Mouse (Mus musculus) E14TG2a.4 (cell line): ENCODE results near the gene Hoxb3.

ENCODE experiments used
- CTCF ChIP-seq: conservative IDR thresholded peaks from 2 replicates; pipeline ENCODE4 v1.5.1; 2014; ENCODE audit warnings: low read length
- NANOG ChIP-seq: IDR thresholded peaks from 2 replicates; pipeline ENCODE4 v1.6.1; 2014; ENCODE audit warnings: borderline replicate concordance, low read length, mixed read lengths
- POU5F1 ChIP-seq: IDR thresholded peaks from 2 replicates; pipeline ENCODE4 v1.6.1; 2014; ENCODE audit warnings: low read length, borderline replicate concordance

DNA sequence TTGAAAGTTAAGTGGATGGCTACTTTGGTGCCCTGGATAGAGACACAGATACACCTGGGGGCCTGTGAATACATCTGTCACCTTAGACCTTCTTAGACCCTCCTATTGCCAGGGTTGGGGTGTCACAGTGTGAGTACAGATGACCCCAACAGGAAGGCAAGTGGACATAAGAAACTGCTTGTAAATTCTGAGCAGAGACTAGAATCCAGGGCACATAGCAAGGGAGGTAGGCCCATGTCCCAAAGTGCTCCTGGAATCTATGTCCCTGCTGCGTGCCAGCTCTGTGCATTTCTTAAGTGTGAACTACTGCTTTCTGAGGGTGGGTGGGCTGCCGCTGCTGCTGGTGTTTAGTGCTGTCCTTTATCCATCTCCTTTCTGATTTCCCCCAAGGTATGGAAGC is 27.7 kb downstream of the Hoxb3 start:
- TF ChIP-seq CTCF: no peak
- no peak for TF ChIP-seq POU5F1
- TF ChIP-seq NANOG: no peak
